Mouse (Mus musculus) retina, embryonic 14.5 days (tissue): ENCODE measurements around the gene Gjd3.
A peak's percentile ranks its signal among the peaks of the same experiment; 100 is the strongest.
"Not testable (repeated sequence)": the region's sequence is repeated elsewhere in the genome, so short reads cannot be mapped to it uniquely, and the experiment has no call there.

Experiments used
- DNase-seq: peaks from one replicate; pipeline ENCODE4 v3.0.0-alpha.2; 2015; ENCODE audit warnings: low spot score

Gene Gjd3

DNA sequence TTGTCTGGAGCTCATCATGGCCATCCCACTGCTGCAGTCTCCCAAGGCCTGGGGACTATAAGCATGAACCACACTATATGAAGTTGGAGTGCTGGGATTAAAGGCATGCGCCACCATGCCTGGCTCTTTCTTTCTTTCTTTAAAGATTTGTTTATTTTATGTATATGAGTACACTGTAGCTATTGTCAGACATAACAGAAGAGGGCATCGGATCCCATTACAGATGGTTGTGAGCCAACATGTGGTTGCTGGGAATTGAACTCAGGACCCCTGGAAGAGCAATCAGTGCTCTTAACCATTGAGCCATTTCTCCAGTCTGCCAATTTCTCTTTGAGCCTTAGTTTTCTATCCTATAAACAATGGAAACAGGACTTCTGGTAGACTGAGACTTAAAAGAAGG, 49.0 kb downstream of the Gjd3 start:
- not testable (repeated sequence) for DNase-seq

DNA sequence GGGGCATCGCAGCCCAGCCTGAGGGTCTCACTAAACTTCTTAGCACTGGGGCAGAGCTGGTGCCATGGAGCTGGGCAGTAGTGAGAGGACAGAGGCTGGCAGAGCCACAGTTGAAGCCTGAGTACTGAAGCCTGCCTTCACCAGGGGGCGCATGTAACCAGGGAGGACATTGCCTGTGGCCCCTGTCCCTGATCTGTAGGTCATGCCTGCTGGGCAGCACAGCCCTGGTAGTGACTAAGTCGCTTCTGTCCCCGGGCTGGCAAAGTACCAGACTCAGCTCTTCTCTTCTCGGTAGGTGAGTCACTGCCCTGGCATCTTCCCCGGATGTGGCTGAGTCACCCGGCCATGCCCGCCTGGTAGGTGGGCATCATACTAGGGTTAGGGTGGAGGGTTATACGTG, 49.7 kb downstream of the Gjd3 start:
- DNase-seq, result no peak

DNA sequence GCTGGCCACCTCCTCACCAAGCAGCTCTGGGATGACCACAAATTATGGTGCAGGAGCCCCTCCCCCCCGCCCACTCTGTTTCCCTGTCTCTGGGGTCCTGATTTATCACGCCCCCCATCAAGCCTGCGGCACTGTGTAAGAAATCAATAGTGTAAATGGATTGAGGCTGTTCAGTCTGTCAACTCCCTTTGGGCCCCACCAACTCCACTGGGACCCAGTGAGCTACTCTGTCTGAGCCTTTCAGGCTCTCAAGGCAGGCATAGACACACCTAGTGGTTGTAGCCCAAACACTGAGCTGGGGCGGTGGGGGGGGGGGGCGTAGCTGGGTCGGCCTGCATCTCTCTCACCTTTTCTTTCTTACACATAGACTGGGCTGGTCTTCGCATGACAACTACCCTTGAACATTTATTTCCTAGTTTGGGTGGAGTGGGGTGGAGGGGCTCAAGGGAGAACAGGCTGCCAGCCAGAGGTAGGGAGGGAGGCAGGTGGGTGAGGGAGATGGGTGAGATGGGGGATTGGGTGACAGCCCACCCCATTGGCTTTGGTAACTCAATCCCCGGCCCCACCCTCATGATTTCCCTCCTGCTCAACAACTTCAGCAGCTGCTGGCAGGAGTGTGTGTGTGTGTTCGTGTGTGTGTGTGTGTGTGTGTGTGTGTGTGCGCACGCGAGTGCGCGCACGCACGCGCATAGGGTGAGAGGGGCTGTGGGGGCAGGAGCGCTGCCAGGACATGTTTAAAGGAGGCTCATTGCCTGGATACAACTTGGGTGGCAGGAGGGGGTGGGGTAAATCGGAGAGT, 50.3 kb downstream of the Gjd3 start:
- DNase-seq, result peak; percentile 66
